Mouse (Mus musculus) liver, adult 10 weeks (tissue): ENCODE measurements around the gene 1700034I23Rik. TPM values are rescaled to one million over a fixed set of nuclear protein-coding genes. Genes with fewer than 3 reads are reported as not detected.

Experiments used
- polyA plus RNA-seq: library from polyadenylated mRNA; stranded (reverse); fragments of 350-450 nt; fragmentation: Illumina TruSeq; extraction: RNeasy Lipid Tissue Mini Kit (QIAGEN cat#74804); gene quantifications from one replicate; pipeline ENCODE4 v1.2.3, GENCODE M21; 2014; ENCODE audit warnings: low read depth, low replicate concordance

1700034I23Rik gene
- not detected for polyA plus RNA-seq

GRCm38 (mm10) chr3:40902443-40902842 is at the start of gene 1700034I23Rik:
Gene 1700034I23Rik, minus strand, starts transcription at chr3:40902543.

GRCm38 (mm10) chr3:40949170-40949902 is 47.0 kb upstream of the 1700034I23Rik start, which contains the start of gene Larp1b:
Gene Larp1b, plus strand, starts transcription at chr3:40949828.

Other genes with a start within 250 kb of the 1700034I23Rik start
- gene Slc25a31, start 193.7 kb downstream of the 1700034I23Rik start, polyA plus RNA-seq: not detected
- 29.5 TPM for gene Hspa4l, start 158.0 kb downstream of the 1700034I23Rik start, polyA plus RNA-seq
- gene Plk4, start 102.5 kb downstream of the 1700034I23Rik start, polyA plus RNA-seq: 1.5 TPM
- gene Mfsd8, start 55.7 kb downstream of the 1700034I23Rik start, polyA plus RNA-seq: 20.6 TPM
- 41.6 TPM for gene Abhd18, start 55.6 kb downstream of the 1700034I23Rik start, polyA plus RNA-seq
- gene Larp1b, start 47.3 kb upstream of the 1700034I23Rik start, polyA plus RNA-seq: 173 TPM
- 73.3 TPM for gene Pgrmc2, start 180.5 kb upstream of the 1700034I23Rik start, polyA plus RNA-seq